Mouse (Mus musculus) thymus, postnatal 10 days (tissue): ENCODE data around the gene Rbm4.

Experiments used
- DNase-seq, 2 experiments: peaks; one replicate each; pipeline ENCODE4 v3.0.0; 2021; ENCODE audit warnings: low spot score in 2 of 2

The Rbm4 gene

GRCm38 (mm10) chr19:4741482-4741881 lies 52.2 kb downstream of the Rbm4 start:
- DNase-seq: no peak

- DNase-seq: no peak
Measured at GRCm38 (mm10) chr19:4739762-4740161, 53.9 kb downstream of the Rbm4 start.

- no peak for DNase-seq
Measured at GRCm38 (mm10) chr19:4739053-4739452, 54.6 kb downstream of the Rbm4 start.

- DNase-seq: no peak
Measured at GRCm38 (mm10) chr19:4737866-4738265, 55.8 kb downstream of the Rbm4 start.
